Mouse (Mus musculus): ENCODE results near the gene Dhx40. TPM values are rescaled to one million over a fixed set of nuclear protein-coding genes. Genes with fewer than 3 reads are reported as not detected.

The Dhx40 gene
- polyA plus RNA-seq, 1 experiment = 5.2 TPM

DNA sequence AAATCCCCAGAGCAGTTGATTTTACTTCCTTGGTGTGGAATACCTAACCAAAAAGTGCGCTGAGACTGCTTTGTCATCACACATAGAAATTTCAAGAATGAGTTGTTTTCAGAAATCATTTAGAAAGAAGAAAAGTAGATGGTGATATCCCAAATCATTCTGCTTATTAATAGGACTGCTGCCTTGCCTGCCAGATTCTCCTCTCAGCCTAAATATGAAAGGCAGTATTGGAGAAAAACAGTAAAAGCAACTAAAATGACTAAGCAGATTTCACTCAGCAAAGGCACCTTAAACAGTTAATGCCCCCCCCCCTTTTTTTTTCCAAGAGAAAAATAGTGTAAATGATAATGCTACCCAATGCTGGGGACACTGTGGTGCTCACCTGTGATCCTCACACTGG, 48.3 kb downstream of the Dhx40 start:
- TF ChIP-seq GATA1 (IDR thresholded peaks at IDR 0.05; ENCODE audit: low read length) = no peak

DNA sequence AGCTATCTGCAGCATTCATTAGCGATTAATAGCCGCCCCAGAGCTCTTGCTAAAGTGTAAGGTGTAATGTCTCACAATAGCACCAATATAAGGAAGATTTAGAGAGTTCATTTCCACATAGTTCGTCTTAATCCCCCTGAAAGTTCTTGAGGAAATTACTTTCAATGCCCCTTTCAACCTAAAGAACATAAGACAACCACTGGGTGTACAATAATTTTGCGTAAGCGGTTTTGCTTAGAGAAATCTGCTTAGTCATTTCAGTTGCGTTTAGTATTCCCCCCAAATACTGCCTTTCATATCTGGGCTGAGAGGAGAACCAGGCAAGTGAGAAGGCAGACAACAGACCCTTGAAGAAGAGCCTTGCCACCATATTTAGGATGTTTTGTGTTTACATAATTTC, 49.0 kb downstream of the Dhx40 start:
- no peak for TF ChIP-seq GATA1 (IDR thresholded peaks at IDR 0.05; ENCODE audit: low read length)

DNA sequence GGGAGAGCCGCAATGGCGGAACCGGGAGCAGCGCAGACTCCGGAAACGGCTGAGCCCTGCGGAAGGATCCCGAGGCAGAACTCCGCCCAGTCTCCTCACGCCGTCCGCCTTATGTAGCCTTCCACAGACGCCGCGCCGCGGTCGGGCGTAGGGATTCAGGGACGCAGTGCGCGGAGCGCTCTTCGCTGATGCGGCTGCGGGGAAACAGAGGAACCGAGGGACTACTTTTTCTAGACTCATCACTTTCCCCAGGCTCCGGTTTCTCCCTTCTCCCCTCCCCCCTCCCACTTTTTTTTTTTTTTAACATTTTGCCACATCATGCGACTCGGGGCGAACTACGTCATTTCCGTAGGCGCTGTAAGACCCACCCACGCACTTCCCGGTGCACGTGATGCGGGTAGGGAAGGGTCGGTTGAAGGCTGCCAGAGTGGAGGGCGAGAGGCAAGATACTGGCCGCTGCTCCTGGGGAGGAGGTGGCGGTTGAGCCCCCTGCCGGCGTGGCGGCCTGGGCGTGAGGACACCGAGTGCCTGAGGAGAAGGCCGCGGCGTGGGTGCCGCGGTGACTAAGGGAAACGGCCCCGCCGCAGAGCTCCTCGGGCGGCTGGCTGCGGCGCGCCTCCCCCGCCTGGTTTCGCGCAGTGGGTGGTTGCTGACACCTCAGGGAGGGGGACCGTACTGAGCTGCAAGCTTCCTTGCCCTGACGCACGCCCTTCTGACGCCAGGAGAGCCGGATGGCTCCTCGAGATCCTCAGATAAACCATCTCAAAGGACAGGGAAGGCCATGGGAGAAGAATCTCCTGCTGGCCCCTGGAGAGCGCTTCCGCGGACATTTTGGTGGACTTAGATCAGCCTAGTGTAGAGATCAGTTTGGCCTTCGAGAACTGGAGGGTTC, 49.8 kb downstream of the Dhx40 start, which contains the start of gene Cltc:
TSS of gene Cltc (minus strand) at position 86 of the 892 bp plus-strand sequence.
- TF ChIP-seq GATA1 (IDR thresholded peaks at IDR 0.05; ENCODE audit: low read length) = no peak

DNA sequence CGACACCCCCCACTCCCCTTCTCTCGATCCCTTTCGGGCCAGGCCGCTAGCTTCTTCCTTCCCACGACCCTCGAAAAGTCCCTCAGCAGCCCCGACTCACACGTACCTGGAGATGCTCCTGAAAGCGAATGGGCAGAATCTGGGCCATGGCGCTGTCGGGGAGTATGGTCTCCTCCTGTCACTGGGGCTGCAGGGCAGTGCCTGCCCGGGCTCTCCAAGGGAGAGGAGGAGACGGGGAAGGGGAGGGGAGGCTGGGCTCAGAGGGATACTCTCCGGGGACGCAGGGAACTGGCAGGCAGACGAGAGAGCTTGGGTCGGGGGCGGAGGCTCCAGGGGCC, 50.4 kb downstream of the Dhx40 start:
- TF ChIP-seq GATA1 (IDR thresholded peaks at IDR 0.05; ENCODE audit: low read length) = no peak

DNA sequence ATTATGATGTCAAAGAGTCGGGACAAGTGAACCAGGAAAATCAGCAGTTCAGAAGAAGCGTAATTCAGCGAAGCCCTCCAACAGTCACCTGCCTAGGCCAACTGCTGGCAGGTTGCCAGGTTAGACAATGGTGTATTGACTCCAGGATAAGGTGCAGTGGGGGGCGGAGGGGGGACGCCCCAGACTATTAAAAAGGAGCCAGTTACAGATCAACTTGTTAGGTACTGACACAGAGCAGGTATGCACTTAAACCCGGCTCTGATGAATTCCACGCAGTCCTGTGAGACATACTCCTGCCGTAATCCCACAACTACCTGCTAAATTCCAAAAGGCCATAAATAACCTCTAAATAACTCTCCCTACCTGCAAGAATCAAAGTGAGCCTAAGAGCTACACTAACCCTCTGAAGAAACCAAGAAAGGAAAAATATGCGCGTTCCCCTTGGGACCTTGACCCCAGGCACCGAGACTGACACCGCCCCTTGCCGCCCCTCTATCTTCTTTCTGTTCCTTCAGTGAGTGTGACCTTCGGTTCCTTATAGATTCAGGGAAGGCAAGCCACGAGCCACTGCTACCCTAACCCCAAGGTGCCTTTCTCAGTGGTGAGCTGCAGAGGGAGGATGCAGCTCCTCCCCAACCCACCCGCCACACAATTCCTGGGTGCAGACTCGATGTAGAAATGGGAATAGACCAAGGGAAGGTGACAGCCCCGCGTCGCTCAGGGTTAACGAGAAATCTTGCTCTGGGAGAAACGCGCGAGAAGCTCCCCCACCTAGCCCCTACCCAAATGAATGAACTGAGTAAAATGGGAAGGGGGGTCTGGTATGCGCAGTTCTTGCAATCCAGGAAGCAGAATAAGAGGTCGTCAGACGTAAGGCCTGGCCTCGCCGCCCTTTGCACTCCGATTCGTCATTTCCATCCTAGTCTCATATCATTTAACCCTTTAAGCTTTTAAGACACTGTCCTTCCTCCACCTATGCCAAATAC, 51.1 kb downstream of the Dhx40 start:
- no peak for TF ChIP-seq GATA1 (IDR thresholded peaks at IDR 0.05; ENCODE audit: low read length)

DNA sequence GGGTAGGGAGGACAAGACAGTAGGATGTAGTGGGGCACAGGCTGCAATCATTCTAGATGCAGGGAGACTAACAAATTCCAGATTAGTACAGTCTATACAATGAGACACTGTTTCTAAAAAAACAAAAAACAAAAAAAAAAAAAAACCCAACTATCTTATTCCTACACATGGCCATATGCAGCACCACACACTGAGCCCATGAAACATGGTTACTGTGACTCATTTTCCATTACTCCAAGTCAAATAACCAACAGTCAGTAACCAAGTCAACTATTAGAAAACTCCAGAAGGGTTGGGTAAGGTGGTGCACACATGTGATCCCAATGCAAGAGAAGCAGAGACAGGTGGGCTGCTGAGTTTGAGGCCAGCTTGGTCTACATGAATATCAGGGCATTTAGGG, 55.1 kb downstream of the Dhx40 start:
- no peak for TF ChIP-seq GATA1 (IDR thresholded peaks at IDR 0.05; ENCODE audit: low read length)

DNA sequence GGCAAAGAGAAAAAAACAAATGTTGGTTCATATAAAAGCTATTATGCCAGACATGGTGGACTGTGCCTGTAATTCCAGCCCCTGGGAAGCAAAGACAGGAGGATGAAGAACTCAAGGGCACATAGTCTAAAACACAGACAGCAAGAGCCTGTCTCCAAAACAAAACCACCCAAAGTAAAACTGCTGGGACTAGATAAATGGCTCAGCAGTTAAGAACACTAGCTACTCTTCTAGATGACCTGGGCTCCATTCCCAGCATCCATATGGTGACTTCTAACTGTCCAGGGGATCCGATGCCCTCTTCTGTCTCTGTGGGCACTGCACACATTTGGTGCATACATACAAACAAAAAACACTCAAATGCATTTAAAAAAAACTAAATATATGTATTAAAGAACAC, 56.5 kb downstream of the Dhx40 start:
- no peak for TF ChIP-seq GATA1 (IDR thresholded peaks at IDR 0.05; ENCODE audit: low read length)

DNA sequence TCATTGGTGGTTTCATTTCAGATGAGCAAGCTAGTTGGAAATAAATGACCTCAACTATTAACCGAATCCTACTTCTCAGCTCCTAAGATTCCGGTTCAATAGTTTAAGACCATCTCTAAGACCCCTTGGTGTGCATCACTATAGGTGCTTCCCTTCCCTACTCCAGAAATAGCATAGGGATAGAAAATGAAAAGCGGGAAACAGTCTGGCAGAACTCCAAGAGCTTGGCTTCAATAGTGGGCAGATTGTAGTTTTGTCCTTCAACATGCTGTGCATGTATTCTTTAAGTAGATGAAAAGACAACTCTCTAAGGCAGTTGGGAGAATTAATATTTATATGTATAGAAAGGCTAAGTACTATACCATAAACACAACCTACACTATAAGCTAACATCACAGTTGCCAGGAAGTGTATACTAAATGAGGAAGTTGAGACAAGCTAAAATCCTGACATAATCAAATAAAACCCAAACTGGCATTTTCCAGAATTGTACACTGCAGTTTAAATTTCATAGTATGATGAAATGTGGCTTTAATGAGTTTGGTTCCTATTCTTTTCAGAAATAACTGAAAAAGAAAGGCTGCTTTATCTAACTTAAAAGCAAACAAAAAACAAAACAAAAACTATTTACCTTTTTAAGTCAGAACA, 57.6 kb downstream of the Dhx40 start:
- no peak for TF ChIP-seq GATA1 (IDR thresholded peaks at IDR 0.05; ENCODE audit: low read length)

DNA sequence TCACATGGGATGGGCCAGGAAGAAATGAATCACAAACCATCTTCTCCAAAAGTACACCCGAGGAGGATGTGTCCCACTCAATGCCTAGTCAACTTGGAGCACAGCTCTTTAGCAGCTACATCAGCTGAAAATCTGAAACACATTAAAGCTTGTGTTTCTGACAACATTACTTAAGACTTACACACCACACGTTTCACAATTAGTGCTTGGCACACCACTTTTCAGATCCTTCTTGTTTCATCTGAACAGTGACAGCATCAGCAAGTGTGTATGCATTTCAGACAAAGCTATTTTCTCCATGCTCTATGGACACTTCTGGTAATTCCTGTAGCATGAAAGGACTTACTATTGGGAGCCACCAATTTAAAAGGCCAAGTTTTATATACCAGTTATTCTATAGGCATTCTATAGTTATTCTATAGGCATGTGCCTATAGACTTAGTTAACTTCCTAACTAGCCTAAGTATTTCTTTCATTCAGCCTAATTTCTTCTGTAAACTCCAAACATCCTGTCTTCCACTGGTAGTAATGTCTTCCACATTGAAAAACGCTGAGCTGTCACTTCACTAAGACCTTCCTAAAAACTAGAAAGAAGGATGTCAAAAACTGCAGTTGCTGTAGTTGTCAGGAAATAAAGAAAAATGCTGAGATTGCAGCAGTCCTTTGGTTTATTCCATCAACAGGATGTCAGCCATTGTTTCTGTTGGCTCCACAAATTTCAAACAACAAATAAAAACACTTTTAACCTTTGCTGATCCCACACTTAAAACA, 61.7 kb downstream of the Dhx40 start:
- no peak for TF ChIP-seq GATA1 (IDR thresholded peaks at IDR 0.05; ENCODE audit: low read length)

DNA sequence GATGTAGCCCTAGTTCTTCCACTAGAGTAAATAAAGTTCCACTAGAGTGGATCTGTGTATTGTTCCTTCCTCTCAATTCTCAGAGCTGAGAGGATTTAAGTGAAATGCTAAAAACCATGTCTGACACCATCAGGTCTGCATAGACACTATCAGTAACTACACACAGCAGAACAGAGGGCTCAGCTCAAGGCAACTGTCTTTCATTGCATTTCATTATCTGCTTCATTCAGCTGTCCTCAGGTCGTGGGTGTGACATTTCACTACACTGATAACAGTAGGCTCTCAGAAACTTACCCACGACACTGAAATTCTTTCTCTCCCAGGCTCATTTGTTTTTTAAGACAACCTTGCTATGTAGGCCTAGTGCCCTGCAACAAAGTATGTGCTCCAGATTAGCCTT, 64.9 kb downstream of the Dhx40 start:
- TF ChIP-seq GATA1 (IDR thresholded peaks at IDR 0.05; ENCODE audit: low read length) = peak; percentile 86

DNA sequence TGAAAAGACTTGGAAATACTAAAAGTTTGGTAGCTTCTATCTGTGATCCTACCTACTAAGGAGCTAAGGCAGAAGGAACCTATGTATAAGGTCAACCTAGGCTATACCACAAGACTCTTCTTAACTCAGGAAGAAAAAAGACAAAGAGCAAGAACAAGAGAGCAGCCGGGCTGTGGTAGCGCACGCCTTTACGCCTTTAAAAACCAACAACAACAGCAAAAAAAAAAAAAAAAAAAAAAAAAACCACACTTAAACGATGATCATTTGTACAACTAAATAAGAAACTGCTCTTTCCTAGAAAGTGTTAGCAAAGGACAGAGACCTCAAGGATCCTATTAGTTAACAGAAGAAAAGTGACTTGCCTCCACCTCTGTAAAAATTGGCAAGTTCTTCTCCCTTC, 66.0 kb downstream of the Dhx40 start:
- no peak for TF ChIP-seq GATA1 (IDR thresholded peaks at IDR 0.05; ENCODE audit: low read length)

DNA sequence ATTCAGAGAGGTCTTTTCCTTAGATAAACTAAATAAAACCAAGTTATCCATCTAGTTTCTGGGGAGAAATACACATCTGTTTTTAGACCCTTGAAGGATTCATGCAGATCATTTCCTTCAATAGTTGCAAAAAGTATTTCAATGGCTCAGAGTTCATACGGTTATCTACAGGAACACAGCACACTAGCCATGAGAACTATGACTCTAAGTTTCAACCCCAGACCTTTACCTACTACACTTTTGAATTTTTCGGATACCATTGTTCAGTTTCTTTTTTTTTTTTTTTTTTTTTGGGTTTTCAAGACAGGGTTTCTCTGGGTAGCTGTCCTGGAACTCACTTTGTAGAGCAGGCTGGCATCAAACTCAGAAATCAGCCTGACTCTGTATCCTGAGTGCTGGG, 68.1 kb downstream of the Dhx40 start:
- no peak for TF ChIP-seq GATA1 (IDR thresholded peaks at IDR 0.05; ENCODE audit: low read length)

DNA sequence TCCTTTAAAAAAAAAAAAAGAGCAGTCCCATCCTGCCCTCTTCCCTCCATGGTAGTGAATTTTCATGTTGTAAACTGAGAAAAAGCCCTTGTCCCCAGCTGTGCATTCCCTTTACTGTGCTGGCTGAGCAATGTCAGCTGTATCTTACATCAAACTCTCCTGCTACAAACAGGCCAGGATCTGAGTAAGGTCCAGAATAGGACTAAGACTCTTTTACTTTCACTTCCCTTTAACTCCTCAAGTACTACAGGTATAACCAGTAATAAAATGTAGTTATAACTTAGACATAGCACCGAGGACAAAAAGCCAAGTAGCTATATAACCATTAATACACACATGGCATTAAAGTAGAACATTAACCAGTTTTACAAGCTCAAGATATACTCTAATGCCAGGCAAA, 68.6 kb downstream of the Dhx40 start:
- TF ChIP-seq GATA1 (IDR thresholded peaks at IDR 0.05; ENCODE audit: low read length) = no peak

DNA sequence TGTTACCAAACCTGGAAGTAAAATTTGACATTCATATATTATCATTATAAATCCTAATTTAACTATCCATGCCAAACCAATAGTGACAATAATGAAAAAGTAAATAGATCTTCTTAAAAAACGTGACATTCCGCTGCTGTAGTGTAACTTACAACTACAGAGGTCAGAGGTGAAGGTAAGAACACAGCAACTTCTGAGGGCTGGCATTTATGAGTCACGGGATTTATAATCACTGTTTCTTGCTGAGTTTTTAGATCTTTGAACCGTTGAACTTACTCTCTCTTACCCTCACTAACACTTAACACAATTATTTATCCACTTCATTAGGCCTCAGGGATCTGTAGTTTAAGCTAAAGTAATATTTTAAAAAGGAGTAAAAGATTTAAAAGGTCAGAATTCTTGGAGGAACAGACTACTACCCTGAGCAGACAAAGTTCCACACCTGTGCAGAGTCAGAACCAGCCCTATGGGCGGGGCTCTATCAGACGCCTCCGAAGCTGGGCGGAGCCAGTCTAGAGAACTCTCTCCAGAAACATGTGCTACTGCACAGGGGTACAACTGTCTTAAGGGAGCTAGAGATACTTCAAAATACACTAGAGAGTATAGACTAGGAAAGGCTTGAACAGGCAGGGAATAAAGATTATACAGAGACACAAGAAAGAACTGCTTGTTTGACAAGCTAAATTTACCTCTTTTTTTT, 70.1 kb downstream of the Dhx40 start:
- TF ChIP-seq GATA1 (IDR thresholded peaks at IDR 0.05; ENCODE audit: low read length) = no peak

Data from G1E-ER4 (cell line).